Mouse (Mus musculus) activated CD4-positive, CD25-positive, alpha-beta regulatory T cell (primary cell): ENCODE data around the gene Adamtsl3. TPM values are rescaled to one million over a fixed set of nuclear protein-coding genes. Genes with fewer than 3 reads are reported as not detected.

Experiments
- polyA plus RNA-seq, 2 experiments: library from polyadenylated mRNA; unstranded; fragments of 100-300 nt; shearing (Covaris generic); gene quantifications; one replicate each; pipeline ENCODE4 v1.2.1; 2017

Adamtsl3 gene
- polyA plus RNA-seq: under 1 TPM in 1 of 2 experiments, not detected in 1; 0.22 TPM

GRCm38 (mm10) chr7:82335211-82336121, at the start of gene Adamtsl3:
Adamtsl3 (plus strand) TSS chr7:82335694.

GRCm38 (mm10) chr7:82648353-82649080, 313.0 kb downstream of the Adamtsl3 start, which contains the start of the genes Saxo2 and Efl1:
Saxo2 (minus strand) TSS chr7:82648528.
Efl1 (plus strand) TSS chr7:82648614.

Other genes with a start within 250 kb of the Adamtsl3 start
- gene Sh3gl3, start 161.9 kb upstream of the Adamtsl3 start, polyA plus RNA-seq: 10 to 100 TPM in 1 of 2 experiments, 1 to 10 TPM in 1; 9.6 to 19.0 TPM